In the genomic region with DNA sequence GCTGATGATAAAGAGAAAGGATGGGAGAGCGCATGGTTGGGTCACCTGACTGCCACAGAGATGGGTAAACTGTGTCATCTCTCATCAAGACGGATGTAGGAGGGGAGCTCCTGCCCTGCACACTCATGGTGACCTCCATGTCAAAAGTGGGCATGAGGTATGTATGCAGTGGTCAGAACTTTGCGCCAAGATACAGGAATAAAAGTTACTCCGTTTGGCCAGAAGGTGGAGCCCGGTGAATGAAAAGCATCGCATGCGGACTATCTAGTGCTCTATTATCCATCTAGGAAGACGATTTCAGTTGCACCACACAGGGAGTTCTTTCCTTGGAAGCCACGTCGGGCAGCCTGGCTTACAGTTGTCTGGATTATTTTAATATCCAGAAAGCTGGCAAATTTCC, we compare ENCODE assay signal across 8 mouse cellular contexts. TPM values are rescaled to one million over a fixed set of nuclear protein-coding genes. Genes with fewer than 3 reads are reported as not detected.
DNase-seq lines count a peak whose midpoint lies in the region; ATAC-seq and TF ChIP-seq lines count a peak whose summit lies in the region.

No protein-coding gene starts in this region.

- no peak overlapping the region for H3K9ac ChIP-seq in forebrain, embryonic 11.5 days (ENCODE audit: low read length)
- H3K9ac ChIP-seq in kidney, postnatal 0 days (ENCODE audit: low read depth, low read length): no peak overlapping the region
- no peak overlapping the region for H3K9ac ChIP-seq in liver, embryonic 11.5 days (ENCODE audit: low read depth, low read length)
- H3K9ac ChIP-seq in neural tube, embryonic 15.5 days (replicated peaks): no peak overlapping the region

- no peaks in the 10 kb centered on the region for H3K9me3 ChIP-seq in forebrain, embryonic 11.5 days (ENCODE audit: control insufficient read depth, low read length)
- no peaks in the 10 kb centered on the region for H3K9me3 ChIP-seq in kidney, postnatal 0 days (replicated peaks; ENCODE audit: low read length)
- H3K9me3 ChIP-seq in liver, embryonic 11.5 days (ENCODE audit: control insufficient read depth, low read length): no peaks in the 10 kb centered on the region
- no peaks in the 10 kb centered on the region for H3K9me3 ChIP-seq in neural tube, embryonic 15.5 days (replicated peaks)

- H3K4me2 ChIP-seq in forebrain, embryonic 11.5 days (ENCODE audit: low read depth, low read length, severe bottlenecking): no peak overlapping the region
- H3K4me2 ChIP-seq in kidney, postnatal 0 days (ENCODE audit: low read length): no peak overlapping the region
- H3K4me2 ChIP-seq in liver, embryonic 11.5 days: no peak overlapping the region
- H3K4me2 ChIP-seq in neural tube, embryonic 15.5 days: peak overlapping the region; percentile 4; the same call in 1 of the 2 replicates

- no peak overlapping the region for H3K27ac ChIP-seq in forebrain, embryonic 11.5 days (ENCODE audit: low read depth, low read length)
- no peak overlapping the region for H3K27ac ChIP-seq in kidney, postnatal 0 days
- H3K27ac ChIP-seq in liver, embryonic 11.5 days (ENCODE audit: low read depth, low read length): no peak overlapping the region
- no peak overlapping the region for H3K27ac ChIP-seq in neural tube, embryonic 15.5 days (replicated peaks)

- H3K36me3 ChIP-seq in forebrain, embryonic 11.5 days (ENCODE audit: control insufficient read depth, insufficient read depth, low read length): no peaks in the 10 kb centered on the region
- no peaks in the 10 kb centered on the region for H3K36me3 ChIP-seq in kidney, postnatal 0 days (ENCODE audit: insufficient read depth, low read length)
- no peaks in the 10 kb centered on the region for H3K36me3 ChIP-seq in liver, embryonic 11.5 days (ENCODE audit: control insufficient read depth, insufficient read depth, low read length)
- H3K36me3 ChIP-seq in neural tube, embryonic 15.5 days: no peaks in the 10 kb centered on the region

- H3K4me3 ChIP-seq in forebrain, embryonic 11.5 days (ENCODE audit: low read depth, low read length): no peak overlapping the region
- H3K4me3 ChIP-seq in kidney, postnatal 0 days (replicated peaks; ENCODE audit: low read depth, low read length): no peak overlapping the region
- no peak overlapping the region for H3K4me3 ChIP-seq in liver, embryonic 11.5 days (ENCODE audit: low read depth, low read length)
- no peak overlapping the region for H3K4me3 ChIP-seq in neural tube, embryonic 15.5 days (replicated peaks)

- peak; percentile 80 for TF ChIP-seq CTCF in kidney, postnatal 0 days (IDR thresholded peaks at IDR 0.05; ENCODE audit: low read depth)

- no peaks in the 10 kb centered on the region for H3K27me3 ChIP-seq in forebrain, embryonic 11.5 days (ENCODE audit: control insufficient read depth, insufficient read depth, low read length)
- no peaks in the 10 kb centered on the region for H3K27me3 ChIP-seq in kidney, postnatal 0 days (ENCODE audit: insufficient read depth, low read length)
- H3K27me3 ChIP-seq in liver, embryonic 11.5 days (replicated peaks; ENCODE audit: control insufficient read depth, insufficient read depth, low read length): no peaks in the 10 kb centered on the region
- H3K27me3 ChIP-seq in neural tube, embryonic 15.5 days (replicated peaks): no peaks in the 10 kb centered on the region

- 8% methylated on average over 10 of the region's 10 CpGs for WGBS in forebrain, embryonic 11.5 days
- WGBS in kidney, postnatal 0 days: 9% methylated on average over 10 of the region's 10 CpGs
- WGBS in liver, embryonic 11.5 days: 10% methylated on average over 10 of the region's 10 CpGs
- 10% methylated on average over 10 of the region's 10 CpGs for WGBS in neural tube, embryonic 15.5 days

- DNase-seq in thymus, postnatal 14 days: peak; percentile 26
- no peak for DNase-seq in thymus, postnatal 10 days (ENCODE audit: low spot score in 2 of 2)
- DNase-seq in adrenal gland, postnatal 25 days: peak; percentile 14
- peak; percentile 64 for DNase-seq in forebrain, embryonic 11.5 days (ENCODE audit: low spot score)
- peak; percentile 84 for DNase-seq in kidney, postnatal 0 days (ENCODE audit: low spot score)
- DNase-seq in liver, embryonic 11.5 days (ENCODE audit: low spot score): no peak
- no peak for DNase-seq in urinary bladder, postnatal 10 days (ENCODE audit: low spot score)

- peak; percentile 66 for ATAC-seq in forebrain, embryonic 11.5 days (replicated peaks; ENCODE audit: low FRiP score)
- 0 out of 2 replicates have a peak, but pooled peaks have one; percentile 29 for ATAC-seq in kidney, postnatal 0 days (replicated peaks; ENCODE audit: low FRiP score, low read depth)
- ATAC-seq in liver, embryonic 11.5 days (replicated peaks; ENCODE audit: low FRiP score): peak; percentile 23; the same call in 1 of the 2 replicates
- ATAC-seq in neural tube, embryonic 15.5 days (ENCODE audit: low FRiP score): no peak; the same call in 1 of the 2 replicates

- no peaks in the 10 kb centered on the region for H3K4me1 ChIP-seq in forebrain, embryonic 11.5 days (replicated peaks; ENCODE audit: control insufficient read depth, insufficient read depth, low read length)
- no peaks in the 10 kb centered on the region for H3K4me1 ChIP-seq in kidney, postnatal 0 days (replicated peaks; ENCODE audit: insufficient read depth, low read length)
- no peaks in the 10 kb centered on the region for H3K4me1 ChIP-seq in liver, embryonic 11.5 days (replicated peaks; ENCODE audit: control insufficient read depth, insufficient read depth, low read length)
- no peaks in the 10 kb centered on the region for H3K4me1 ChIP-seq in neural tube, embryonic 15.5 days

RNA-seq across cellular contexts. Expression of gene Acpp, which starts 22.0 kb away (rescaled TPM):
- total RNA-seq in adrenal gland, postnatal 25 days (2021): 18.1 and 32.5 TPM in 2 replicates
- 0.31 and 0.40 TPM in 2 replicates for polyA plus RNA-seq in forebrain, embryonic 11.5 days (2014; fragmentation: Nextera tagmentation; extraction: Ambion mirVana)
- 1.5 and 2.0 TPM in 2 replicates for polyA plus RNA-seq in kidney, postnatal 0 days (2015; fragmentation: Nextera tagmentation; extraction: Ambion mirVana)
- polyA plus RNA-seq in liver, embryonic 11.5 days (2014; fragmentation: Nextera tagmentation; extraction: Ambion mirVana): 0.25 and 0.53 TPM in 2 replicates
- 0.97 and 1.4 TPM in 2 replicates for polyA plus RNA-seq in neural tube, embryonic 15.5 days (2015; fragmentation: Nextera tagmentation; extraction: Ambion mirVana)

RNA-seq across cellular contexts. Expression of gene Dnajc13, which starts 52.8 kb away (rescaled TPM):
- 40.5 and 49.8 TPM in 2 replicates for total RNA-seq in adrenal gland, postnatal 25 days (2021)
- 23.2 and 24.1 TPM in 2 replicates for polyA plus RNA-seq in forebrain, embryonic 11.5 days (2014; fragmentation: Nextera tagmentation; extraction: Ambion mirVana)
- 20.8 and 21.9 TPM in 2 replicates for polyA plus RNA-seq in kidney, postnatal 0 days (2015; fragmentation: Nextera tagmentation; extraction: Ambion mirVana)
- polyA plus RNA-seq in liver, embryonic 11.5 days (2014; fragmentation: Nextera tagmentation; extraction: Ambion mirVana): 20.6 and 22.6 TPM in 2 replicates
- polyA plus RNA-seq in neural tube, embryonic 15.5 days (2015; fragmentation: Nextera tagmentation; extraction: Ambion mirVana): 18.8 and 19.3 TPM in 2 replicates

Comparison
In these comparisons a context has a peak if more than half of its experiments do, and no peak if none do; other contexts are left out.
1. DNase-seq: peak in thymus, postnatal 14 days (single experiment), adrenal gland, postnatal 25 days (single experiment), forebrain, embryonic 11.5 days (single experiment) and kidney, postnatal 0 days (single experiment); none in thymus, postnatal 10 days (0 of 2), liver, embryonic 11.5 days (single experiment) and urinary bladder, postnatal 10 days (single experiment).